ENCODE assay signal across 33 mouse cellular contexts in the genomic region with DNA sequence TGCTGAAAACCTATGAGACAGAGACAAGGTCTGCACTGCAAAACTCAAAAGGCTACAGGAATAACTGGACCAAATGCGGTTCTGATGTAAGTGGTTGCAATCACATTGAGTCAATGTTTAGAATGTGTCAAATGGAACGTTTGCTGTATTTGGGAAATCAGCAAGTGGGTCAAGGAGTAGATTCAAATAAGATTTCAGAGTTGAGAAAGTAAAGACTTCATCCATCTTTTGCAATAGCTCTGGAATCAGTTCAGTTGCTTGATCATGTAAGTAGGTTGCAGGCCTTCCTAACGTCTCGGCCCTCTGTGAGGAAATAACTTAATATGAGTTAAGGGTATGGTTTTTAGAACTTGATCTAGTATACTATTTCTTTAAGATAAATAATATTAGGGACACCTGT. TPM values are rescaled to one million over a fixed set of nuclear protein-coding genes. Genes with fewer than 3 reads are reported as not detected.
DNase-seq lines count a peak whose midpoint lies in the region; ATAC-seq and TF ChIP-seq lines count a peak whose summit lies in the region.
"Had no signal": no experiment of that assay in that cellular context is flagged by ENCODE, and none has a peak within 500 bp of the region (broad histone marks: within the 10 kb centered on the region; RNA-seq: fewer than 3 reads in every experiment).

No protein-coding gene starts in this region.

- no peaks in the 10 kb centered on the region for H3K36me3 ChIP-seq in lung, postnatal 0 days (ENCODE audit: insufficient read depth, low read length)
- H3K36me3 ChIP-seq: embryonic facial prominence, embryonic 13.5 days; intestine, embryonic 15.5 days had no signal

- no peak for TF ChIP-seq CTCF in lung, postnatal 0 days (IDR thresholded peaks at IDR 0.05)

- DNase-seq in lung, postnatal 36 days = peak; percentile 29
- DNase-seq in lung, postnatal 0 days (ENCODE audit: low spot score) = no peak
- DNase-seq in NIH3T3 (ENCODE audit: low read depth) = peak; percentile 3
- DNase-seq in fat pad, adult 2 months (ENCODE audit: extremely low read depth, low read depth, low spot score) = peak; percentile 85
- DNase-seq in kidney, postnatal 36 days = no peak
- DNase-seq in cerebellum, postnatal 36 days = no peak
- no peak for DNase-seq in adrenal gland, adult 18-20 months (ENCODE audit: low spot score in 2 of 2)
- DNase-seq: adrenal gland, postnatal 10 days; adrenal gland, postnatal 36 days; cerebellum, adult 11 months; cerebellum, adult 2 months; cerebellum, adult 9-11 months; cerebellum, postnatal 25 days; embryo, embryonic 11 days; gastrocnemius, postnatal 10 days; gastrocnemius, postnatal 36 days; heart, adult 11 months; heart, postnatal 36 days; kidney, adult 11 months had no signal

- H3K4me2 ChIP-seq in lung, postnatal 0 days (replicated peaks; ENCODE audit: low read depth, low read length) = no peak overlapping the region
- H3K4me2 ChIP-seq: embryonic facial prominence, embryonic 13.5 days; forebrain, embryonic 13.5 days; heart, embryonic 11.5 days; hindbrain, embryonic 13.5 days; intestine, embryonic 15.5 days had no signal

- no peak overlapping the region for H3K4me3 ChIP-seq in lung, postnatal 0 days (ENCODE audit: low read depth, low read length)
- H3K4me3 ChIP-seq: embryonic facial prominence, embryonic 10.5 days; embryonic facial prominence, embryonic 13.5 days; erythroblast, embryonic 14.5 days; forebrain, embryonic 10.5 days; forebrain, embryonic 13.5 days; hindbrain, embryonic 10.5 days; hindbrain, embryonic 13.5 days; intestine, embryonic 15.5 days had no signal

- no peaks in the 10 kb centered on the region for H3K9me3 ChIP-seq in lung, postnatal 0 days (ENCODE audit: low read length)
- H3K9me3 ChIP-seq: embryonic facial prominence, embryonic 10.5 days; embryonic facial prominence, embryonic 13.5 days; forebrain, embryonic 10.5 days; forebrain, embryonic 13.5 days; hindbrain, embryonic 10.5 days; hindbrain, embryonic 13.5 days; intestine, embryonic 15.5 days had no signal

- no peak overlapping the region for H3K27ac ChIP-seq in lung, postnatal 0 days (ENCODE audit: low read length)
- H3K27ac ChIP-seq: embryonic facial prominence, embryonic 10.5 days; embryonic facial prominence, embryonic 13.5 days; forebrain, embryonic 10.5 days; forebrain, embryonic 13.5 days; hindbrain, embryonic 10.5 days; hindbrain, embryonic 13.5 days; intestine, embryonic 15.5 days had no signal

- TF ChIP-seq EP300 in lung, postnatal 0 days (IDR thresholded peaks at IDR 0.05) = no peak

- no peak overlapping the region for H3K9ac ChIP-seq in lung, postnatal 0 days (replicated peaks; ENCODE audit: low read depth)
- H3K9ac ChIP-seq: embryonic facial prominence, embryonic 13.5 days; forebrain, embryonic 13.5 days; hindbrain, embryonic 13.5 days; intestine, embryonic 15.5 days had no signal

- no peaks in the 10 kb centered on the region for H3K4me1 ChIP-seq in lung, postnatal 0 days (ENCODE audit: insufficient read depth, low read depth, low read length)
- H3K4me1 ChIP-seq: embryonic facial prominence, embryonic 10.5 days; embryonic facial prominence, embryonic 13.5 days; forebrain, embryonic 13.5 days; hindbrain, embryonic 10.5 days; hindbrain, embryonic 13.5 days; intestine, embryonic 15.5 days had no signal

- no peak for ATAC-seq in lung, postnatal 0 days
- ATAC-seq: forebrain, embryonic 13.5 days; forebrain, embryonic 16.5 days; hindbrain, embryonic 16.5 days; intestine, embryonic 15.5 days had no signal

- WGBS in lung, postnatal 0 days = 73% methylated on average over 4 of the region's 4 CpGs

- H3K27me3 ChIP-seq in lung, postnatal 0 days (replicated peaks; ENCODE audit: insufficient read depth, low read length) = no peaks in the 10 kb centered on the region
- H3K27me3 ChIP-seq: embryonic facial prominence, embryonic 13.5 days; forebrain, embryonic 13.5 days; hindbrain, embryonic 13.5 days; intestine, embryonic 15.5 days had no signal

RNA-seq across cellular contexts. Expression of a gene that starts 13.9 kb away (rescaled TPM):
- polyA plus RNA-seq in lung, postnatal 0 days (2015; fragmentation: Nextera tagmentation; extraction: Ambion mirVana) = 0.14 TPM in 1 of 2 replicates, not detected in the other
- total RNA-seq in adrenal gland, adult 18-20 months (2021) = 1 to 10 TPM; 5.7 to 9.2 TPM
- polyA plus RNA-seq: erythroblast, embryonic 14.5 days; heart, postnatal 0 days had no signal

RNA-seq across cellular contexts. Expression of a gene that starts 26.6 kb away (rescaled TPM):
- not detected in 2 replicates for polyA plus RNA-seq in lung, postnatal 0 days (2015; fragmentation: Nextera tagmentation; extraction: Ambion mirVana)
- 1 to 10 TPM; 2.5 to 3.8 TPM for total RNA-seq in adrenal gland, adult 18-20 months (2021)
- total RNA-seq: gastrocnemius, postnatal 36 days; heart, adult 8-10 months; heart, postnatal 36 days had no signal
- polyA plus RNA-seq: embryonic facial prominence, embryonic 10.5 days; erythroblast, embryonic 14.5 days; heart, embryonic 11.5 days; heart, embryonic 14.5 days; heart, postnatal 0 days; intestine, embryonic 15.5 days had no signal

Comparison
In these comparisons a context has a peak if more than half of its experiments do, and no peak if none do; other contexts are left out.
1. DNase-seq: peak in lung, postnatal 36 days (single experiment), NIH3T3 (single experiment) and fat pad, adult 2 months (single experiment); none in lung, postnatal 0 days (single experiment), kidney, postnatal 36 days (0 of 2), cerebellum, postnatal 36 days (0 of 2) and adrenal gland, adult 18-20 months (0 of 2).